Mouse (Mus musculus) c-Kit-negative CD71-positive TER-119-positive erythroid progenitor cells, embryonic 14.5 days (primary cell): ENCODE data around the gene Bard1.
A peak's percentile ranks its signal among the peaks of the same experiment; 100 is the strongest.

Experiments
- DNase-seq: peaks from one replicate; pipeline ENCODE4 v3.0.0-alpha.2; 2013; ENCODE audit warnings: low read depth, low spot score

Gene Bard1

DNA sequence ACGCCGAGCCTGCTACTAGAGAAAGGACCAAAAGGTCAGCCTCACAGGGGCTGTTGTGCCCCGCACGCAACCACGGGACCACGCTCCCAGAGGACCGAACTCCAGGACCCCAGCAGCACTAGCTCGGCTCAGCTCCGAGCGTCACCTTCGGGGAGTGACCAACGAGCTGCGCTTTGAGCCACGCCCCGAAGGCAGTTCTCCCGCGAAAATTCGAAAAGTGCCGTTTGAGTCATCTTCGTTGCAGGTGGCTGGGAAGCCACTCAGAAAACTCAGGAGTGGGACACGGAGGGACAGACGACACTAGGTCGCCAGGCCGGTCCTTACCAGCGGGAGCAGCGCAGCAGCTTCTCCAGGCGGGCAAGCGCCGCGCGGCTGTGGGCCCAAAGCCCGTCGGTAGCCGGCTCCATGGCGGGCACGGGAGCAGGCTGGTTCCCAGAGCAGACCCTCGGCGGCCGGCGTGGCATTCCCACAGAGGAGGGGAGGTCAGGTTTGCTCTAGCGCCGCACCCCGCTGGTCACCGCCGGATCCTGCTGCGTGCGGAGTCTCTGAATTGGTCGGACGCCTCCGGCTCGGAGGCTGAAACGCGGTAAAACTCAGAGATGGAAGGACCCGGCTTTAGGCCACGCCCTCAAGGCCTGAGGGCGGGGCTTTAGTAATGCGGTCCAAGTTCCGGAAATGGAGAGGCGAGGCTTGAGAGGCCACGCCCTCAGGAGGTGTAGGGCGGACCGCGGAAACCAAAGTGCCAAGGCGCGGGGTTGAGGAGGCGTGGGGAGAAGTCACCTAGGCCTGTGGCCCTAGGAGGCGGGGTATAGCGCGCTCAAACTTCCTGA is at the start of gene Bard1:
TSS of gene Bard1 (minus strand) at position 803 of the 830 bp plus-strand sequence.
- DNase-seq: peak; percentile 98

DNA sequence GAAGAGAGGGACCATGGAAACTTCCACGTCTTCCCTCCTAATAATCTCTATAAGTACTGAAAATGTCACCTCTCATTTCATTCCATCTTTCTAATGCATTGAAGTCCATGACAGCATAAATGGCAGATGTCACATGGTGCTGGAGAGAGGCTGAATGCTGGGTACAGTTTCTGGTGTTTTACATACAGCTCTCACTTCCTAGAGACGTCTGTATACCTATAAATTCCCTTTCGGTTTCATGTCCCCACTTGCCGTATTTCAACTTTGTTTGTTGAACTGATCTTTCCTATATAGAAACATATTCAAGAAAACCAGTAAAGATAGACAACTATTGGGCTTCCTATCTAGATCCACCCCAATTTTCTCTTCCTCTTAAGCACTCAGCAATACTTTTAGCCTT is 24.2 kb upstream of the Bard1 start:
- DNase-seq: no peak

DNA sequence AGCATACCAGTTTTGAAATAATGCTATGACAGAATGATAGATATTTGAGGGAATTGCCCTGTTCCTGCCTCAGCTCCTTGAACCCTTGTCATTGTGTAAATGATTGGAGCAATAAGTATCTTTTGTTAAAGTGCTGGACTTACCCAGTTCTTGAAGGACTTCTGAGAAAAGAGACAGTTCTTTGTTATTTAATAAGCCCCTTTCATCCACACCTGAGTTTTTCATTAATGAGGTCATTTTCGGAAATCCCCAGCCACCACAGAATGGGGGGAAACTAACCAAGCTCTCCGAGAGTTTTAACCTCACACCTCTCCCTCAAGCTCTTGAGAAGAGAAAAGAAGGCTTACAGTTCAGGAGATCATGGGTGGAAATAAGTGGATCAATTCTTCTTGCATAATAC is 15.6 kb upstream of the Bard1 start:
- no peak for DNase-seq

DNA sequence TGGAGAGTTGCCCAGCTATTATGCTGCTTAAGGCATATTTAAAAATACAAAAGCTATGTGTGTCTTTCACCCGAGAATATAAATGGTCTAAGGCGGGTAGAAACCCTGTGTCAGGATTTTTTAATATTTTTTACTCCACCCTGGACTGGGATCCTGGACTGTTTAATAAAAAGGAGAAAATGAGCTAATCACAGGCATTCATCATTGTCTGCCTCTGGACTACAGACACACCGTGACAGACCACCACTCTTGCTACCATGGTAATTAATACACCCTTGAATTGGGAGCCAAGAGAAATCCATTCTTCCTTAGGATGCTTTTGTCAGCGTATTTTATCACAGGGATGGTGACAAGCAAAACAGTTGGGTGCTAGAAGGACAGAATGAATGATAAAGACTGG is 14.3 kb upstream of the Bard1 start:
- DNase-seq: no peak

DNA sequence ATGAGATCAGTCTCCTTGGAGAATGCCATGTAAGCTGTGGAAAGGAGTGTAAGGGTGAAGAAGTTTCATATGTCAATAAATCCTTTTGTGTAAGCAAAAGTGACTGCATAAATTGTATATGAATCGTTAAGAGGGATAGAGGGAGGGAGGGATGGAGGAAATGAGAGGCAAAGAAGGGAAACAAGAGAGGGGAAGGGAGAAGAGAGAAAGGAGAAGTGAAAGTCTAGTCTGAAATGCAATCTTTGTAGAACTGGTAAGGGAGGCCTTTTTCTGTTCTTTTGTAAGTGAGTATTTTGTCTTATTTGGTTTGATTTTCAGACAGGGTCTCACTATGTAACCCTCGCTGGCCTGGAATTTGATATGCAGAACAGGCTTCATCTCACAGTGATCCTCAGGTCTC is 12.8 kb upstream of the Bard1 start:
- no peak for DNase-seq

DNA sequence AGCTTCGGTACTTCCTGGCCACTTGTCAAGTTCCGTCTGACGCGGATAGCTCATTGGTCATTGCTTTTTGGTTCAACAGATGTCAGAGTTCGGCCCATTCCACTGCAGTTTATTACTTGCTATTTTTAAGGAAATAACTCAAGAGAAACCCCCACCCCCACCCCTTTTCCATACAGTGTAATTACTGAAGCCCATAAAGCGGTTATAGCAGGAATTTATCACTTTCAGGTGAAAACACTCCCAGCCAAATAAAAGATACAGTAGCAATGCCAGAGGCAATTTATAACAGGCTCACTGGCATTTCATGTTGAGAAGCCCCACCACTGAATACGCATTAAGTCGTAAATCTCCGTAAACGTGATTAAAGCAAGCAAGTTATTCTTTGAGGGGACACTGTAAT is 6.9 kb upstream of the Bard1 start:
- DNase-seq: no peak

DNA sequence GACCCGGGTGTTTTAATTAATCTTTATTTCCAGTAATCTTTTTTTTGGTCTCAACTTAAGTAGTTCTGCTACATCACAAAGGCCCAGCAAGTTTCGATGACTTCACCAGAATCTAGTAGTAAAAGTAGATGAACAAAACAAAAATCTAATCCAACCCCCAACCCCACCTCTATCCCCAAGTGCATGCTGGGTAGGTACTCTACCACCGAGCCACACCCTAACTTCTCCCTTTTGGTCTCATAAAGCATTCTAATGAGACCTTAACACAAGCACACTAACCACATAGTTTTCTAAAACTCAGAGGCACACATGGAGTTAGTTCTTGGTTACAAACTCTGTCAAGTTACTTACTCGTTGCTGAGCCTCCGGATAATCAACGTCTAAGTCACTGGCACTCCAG is 3.2 kb upstream of the Bard1 start:
- DNase-seq: no peak

DNA sequence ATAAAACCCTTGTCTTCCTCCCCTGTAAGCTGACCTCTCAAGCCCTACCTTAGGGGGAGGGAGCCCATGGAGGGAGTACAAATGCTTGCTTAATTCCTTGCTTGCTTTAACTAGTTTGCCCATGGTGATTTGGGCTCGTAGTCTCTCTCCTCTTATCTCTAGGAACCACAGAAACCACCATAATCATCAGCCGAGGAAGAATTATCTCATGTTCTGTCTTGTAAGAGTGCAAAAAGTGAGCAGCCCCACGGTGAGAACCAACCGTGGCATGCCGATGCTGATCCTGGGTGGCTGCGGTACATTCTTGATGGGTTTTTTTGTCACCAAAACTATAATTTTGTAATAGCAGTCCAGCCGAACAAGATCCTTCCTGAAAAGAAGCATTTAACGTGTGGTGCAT is 2.8 kb upstream of the Bard1 start:
- DNase-seq: no peak

DNA sequence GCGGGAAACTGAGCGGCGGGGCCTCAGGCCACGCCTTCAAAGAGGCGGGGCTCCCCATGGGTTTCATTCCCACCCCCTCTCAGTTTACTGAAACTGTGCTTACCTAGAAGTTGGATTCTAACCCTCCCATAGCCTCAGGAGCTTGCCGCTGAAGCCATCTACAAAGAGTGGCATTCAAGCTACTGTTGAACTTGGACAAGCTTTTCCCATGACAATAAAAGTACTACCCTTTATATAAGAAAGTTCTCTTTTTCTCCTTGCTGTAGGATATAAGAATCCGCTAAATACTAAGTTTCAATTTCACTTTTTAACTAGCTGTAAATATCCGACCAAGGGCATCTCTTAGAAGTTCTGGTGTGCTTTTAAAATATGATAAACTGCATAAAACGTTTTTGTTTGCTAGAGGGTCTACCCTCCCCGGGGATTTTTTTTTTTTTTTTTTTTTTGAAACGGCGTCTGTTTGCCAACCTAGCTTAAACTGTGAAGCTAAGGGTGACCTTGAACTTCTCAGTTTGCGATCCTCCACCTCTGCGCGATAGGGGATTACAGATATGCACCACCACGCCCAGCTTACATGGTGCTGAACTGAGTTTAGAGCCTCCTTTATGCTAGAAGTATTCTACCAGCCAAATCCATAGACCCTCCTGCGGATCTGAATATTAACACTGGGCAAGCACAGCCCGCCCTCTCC is 373 bp upstream of the Bard1 start:
- DNase-seq: peak; percentile 50

DNA sequence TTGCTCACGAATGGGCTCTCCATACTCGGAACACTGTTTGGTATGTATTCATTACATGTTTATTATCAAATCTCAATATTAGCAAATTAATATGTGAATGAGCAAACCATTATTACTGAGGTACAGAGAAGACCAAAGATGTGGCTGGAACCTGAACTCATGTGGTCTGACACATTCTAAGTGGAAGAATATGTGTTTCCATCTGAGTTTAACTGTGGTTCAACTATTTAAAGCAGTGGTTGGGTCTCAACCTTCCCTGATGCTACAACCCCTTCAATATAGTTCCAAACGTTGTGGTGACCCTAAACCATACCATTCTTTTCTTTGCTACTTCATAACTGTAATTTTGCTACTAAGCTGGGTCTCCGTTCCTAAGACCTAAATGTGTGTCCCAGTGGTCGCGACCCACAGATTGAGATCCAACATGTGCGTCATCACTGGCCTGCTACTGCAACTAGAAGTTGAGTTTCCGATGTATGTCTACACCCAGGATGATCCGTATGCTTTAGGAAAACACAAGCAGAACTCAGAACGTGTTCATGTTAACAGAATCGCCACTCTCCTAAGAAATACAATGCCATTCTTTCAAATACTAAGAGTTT is 1.5 kb downstream of the Bard1 start:
- DNase-seq: peak; percentile 29

DNA sequence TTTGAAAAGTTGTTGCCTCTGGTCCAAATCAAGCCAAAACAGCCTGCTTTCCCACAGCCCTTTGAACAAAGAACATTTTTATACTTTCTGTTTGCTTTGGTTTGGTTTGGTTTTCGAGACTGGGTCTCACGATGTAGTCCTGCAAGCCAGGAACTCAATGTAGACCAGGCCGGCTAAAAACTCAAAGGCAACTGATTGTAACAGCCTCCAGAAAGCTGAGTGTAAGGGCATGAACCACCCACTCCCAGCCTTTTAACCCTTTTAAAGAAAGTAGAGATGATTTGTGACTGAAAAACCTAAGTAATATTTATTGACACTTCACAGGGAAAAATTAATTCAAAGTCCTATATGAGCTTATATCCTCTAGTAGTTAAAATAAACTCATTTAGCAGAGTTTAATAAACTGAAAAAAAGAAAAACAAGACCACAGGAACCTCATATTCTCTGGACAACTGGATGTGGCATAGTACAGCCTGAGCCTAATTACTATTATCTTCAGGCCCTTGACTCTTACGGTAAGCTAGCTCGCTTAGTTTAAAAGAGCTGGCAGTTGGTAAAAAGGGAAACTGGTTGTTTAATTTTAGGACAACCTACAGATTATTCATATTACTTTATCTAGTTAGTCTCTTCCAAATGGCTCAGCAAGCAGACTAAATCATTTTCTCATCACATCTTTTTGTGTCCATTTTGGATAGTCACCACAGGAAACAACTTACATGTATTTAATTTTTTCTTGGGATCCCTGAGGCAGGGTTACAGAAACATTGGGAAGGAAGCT is 2.2 kb downstream of the Bard1 start:
- DNase-seq: no peak

DNA sequence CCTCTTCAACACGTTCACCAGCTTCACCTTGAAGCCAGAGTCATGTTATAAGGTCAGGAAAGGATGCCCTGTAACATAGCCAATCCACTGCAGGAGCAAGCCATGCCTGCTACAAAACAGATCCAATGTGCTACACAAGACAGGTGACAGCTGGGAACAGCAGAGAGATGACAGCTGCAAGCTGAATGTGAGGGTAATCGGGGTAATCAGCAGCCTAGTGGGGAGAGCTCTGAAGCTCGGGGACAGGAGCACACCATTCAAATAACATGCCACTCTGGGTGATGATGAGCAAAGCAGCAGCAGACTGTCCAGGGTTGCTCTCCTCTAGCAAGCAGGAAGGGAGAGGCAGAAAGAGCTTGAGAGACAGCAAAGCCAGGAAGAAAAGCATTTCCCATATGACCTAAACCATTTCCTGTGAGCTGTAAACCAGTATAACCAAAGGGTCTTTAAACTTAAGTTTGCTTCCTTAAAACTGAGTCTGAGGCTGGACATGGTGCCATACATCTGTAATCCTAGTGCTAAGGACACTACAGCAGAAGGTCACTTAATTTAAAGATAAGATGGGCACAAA is 2.9 kb downstream of the Bard1 start:
- peak; percentile 16 for DNase-seq

DNA sequence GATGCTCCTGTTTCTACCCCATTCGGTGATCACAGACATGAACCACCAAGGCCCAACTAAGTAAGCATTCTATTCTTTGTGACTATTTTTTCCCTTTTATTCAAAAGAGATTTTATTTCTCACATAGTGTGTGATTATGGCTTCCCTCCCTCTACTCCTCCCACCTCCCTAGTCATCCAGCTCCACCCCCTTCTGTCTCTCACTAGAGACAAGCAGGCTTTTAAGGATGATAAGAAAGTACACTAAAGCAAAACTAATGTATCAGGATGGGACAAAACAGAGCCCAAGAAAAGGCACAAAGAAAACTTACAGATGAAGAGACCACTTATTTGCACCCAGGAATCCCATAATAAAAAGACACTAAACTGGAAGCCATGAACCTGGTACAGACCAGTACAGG is 6.9 kb downstream of the Bard1 start:
- DNase-seq: peak; percentile 30

DNA sequence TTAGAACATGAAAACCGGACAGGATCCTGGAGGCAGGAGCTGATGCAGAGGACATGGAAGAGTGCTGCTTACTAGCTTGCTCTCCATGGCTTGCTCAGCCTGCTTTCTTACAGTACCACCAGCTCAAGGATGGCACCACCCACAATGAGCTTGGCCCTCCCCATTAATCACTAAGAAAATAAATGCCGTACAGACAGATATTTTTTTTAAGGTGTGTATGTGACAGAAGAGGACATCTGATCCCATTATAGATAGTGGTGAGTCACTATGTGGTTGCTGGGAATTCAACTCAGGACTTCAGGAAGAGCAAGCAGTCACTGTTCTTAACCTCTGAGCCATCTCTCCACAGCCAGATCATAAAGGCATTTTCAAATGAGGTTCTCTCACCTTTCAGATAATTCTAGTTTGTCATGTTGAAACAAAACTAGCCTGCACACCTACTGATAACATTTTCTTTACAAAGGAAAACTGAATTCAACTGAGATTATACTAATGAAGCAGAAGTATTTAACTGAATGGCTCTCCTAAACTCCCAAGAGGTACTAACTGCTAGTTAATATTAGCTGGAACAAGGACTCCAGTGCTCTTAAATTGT is 7.6 kb downstream of the Bard1 start:
- DNase-seq: no peak

DNA sequence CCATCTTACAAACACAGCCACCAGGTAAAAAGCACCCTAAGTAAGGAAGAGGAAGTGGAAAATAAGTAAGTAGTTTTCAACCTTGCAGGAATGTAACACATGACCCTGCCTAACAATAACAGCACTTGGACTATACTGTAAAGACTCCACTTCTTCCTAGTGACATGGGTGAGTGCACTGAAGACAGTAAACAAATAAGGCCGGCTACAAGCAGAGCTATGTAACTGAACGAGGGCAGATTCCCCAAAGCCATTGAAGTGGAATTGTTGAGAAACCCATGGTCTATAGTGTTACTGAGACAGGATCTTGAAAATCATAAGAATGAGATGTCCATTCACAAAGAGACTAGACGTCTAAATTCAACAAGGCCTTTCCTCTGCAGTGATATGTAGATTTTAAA is 27.3 kb downstream of the Bard1 start:
- no peak for DNase-seq

DNA sequence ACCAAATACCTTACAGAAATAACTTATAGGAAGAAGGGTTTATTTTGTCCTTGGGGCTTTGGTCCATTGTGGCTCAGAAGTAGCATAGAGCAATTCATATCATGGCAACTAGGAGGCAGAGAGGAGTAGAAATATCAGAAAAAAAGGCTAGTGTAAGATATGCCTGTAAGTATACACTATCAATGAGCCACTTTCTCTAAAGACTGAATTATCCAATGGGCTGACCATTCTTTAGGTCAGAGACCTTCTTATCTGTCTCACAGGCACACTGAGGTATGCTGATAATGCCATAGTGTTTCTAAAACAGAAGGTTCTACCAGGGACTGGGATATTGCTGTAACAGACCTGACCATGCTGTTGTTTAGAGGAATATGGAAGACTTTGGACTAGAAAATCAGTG is 32.2 kb downstream of the Bard1 start:
- DNase-seq: no peak

DNA sequence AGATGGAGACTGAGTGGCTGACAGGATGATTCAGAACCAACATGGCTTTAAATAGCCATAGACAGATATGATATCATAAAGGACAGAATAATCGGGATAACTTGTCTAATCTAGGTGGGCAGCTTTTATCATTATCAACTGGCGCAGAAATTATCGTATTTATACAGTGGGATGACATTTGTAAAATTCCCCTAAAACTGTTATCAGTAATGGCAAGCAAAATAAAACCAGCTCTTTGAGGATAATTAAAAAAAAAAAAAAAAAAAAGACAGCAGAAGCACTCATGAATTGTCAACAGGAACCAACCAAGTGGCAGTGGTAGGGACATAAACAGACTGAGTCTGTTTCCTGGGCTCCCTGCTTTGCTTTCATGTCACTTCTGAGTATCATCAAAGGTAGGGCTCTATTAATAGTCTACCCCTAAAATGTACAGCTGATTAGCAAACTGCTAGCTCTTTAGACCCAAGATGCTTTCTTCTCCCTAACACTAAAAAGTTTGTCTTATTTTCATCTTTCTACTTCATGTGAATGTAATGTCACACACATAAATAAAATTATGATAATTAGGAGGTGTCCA is 34.1 kb downstream of the Bard1 start:
- DNase-seq: no peak

DNA sequence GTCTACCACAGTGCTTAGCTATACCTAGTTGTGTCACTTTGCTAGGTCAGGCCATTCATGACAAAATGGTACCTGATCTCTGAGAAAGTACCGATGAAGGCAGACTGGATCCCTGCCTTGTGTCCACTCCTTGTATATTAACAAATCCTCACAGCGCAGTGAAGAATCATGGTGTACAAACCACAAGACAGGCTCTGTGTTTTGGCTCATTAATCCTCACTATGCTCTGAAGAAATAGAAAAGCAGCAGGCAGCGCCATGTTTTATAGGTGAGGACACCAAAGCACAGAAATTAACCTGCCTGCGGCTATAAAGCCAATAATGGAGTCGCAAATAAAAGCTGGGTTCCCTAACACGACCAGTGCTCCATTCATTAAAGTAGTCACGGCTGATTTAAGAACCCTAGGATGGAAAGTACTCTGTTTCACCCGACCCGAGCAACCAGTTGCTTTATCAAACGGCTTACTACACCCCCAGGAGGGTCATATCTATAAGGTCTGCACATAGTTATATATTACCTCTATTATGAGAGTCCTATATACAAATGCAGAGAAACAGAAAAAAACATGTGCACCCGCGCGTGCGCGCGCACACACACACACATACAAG is 39.0 kb downstream of the Bard1 start:
- DNase-seq: no peak

DNA sequence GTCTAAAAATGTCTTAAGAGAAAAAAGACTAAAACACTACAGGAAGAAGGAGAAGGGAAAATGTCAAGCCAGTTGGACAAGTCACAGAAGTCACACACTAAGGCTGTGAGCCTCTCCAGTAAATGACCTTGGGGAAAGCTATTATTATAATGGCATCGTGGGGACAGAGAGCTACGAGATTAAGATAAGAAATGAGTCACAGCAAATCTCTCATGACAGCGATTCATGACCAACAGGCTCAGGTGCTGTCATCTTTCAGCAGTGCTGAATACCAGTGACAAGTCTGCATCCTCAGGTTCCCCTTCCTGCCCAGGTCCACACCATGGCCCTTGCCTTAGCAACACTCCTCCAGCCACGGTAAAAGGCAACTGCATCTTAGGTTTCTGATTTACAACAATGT is 46.8 kb downstream of the Bard1 start:
- DNase-seq: no peak

DNA sequence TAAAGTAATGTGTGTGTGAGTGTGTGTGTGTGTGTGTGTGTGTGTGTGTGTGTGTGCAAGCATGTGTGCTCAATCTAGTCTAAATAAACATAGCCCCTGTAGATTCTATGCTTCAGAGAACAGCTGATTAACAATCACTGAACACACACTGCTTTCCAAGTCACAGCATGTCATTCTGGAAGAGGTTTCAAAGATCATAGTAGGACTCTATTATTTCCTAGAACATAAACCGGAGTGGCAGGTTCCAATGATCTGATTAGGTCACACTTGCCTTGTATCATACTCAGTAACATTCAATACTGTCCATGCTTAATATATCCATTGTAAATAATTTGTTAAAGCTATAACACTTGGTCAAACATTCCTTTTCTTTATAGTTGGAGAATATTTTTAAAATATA is 47.5 kb downstream of the Bard1 start:
- no peak for DNase-seq

DNA sequence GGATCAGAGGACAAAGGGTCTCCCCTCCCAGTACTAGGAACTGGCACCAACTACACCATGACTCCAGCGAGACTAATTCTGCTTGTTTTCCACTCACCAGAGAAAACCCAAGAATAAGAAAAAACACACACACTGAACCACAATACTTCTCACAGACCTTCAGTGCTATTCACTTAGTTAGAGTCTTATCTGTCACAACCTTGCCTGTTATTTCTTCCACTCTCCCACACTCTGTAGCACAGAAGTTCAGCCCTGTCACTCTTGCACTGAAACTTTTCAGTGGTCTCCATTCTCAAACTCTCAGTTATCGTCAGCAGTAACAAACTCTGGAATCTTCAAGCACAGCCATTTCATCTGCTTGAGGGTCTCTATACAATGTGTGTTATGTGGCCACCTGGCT is 50.2 kb downstream of the Bard1 start:
- no peak for DNase-seq
